Mouse (Mus musculus) thymus, postnatal 36 days (tissue): ENCODE measurements around the gene Mta3.

Experiments used
- DNase-seq, 2 experiments: peaks; one replicate each; pipeline ENCODE4 v3.0.0; 2022; ENCODE audit warnings: mixed read lengths in 2 of 2

Gene Mta3

DNA sequence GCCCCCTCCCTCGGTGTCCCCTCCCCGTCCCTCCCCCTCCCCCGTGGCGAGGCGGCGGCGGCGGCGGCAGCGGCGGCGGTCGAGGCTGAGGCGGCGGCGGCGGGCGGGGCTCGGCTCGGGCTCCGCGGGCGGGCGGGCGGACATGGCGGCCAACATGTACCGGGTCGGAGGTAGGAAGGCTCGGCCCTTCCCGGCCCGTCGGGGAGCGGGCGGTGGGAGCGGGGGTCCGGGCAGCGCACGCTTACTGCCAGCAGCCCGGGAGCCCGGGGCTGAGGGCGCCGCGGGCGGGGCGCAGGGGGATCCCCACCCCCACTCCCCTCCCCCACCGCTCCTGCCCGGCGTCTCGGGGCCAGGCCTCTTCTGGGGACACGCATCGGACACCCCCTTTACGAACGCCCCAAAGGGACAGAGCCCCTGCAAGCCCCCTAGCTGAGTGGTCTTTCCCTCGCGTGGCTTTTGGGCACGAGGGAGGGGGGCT is at the start of gene Mta3:
Gene Mta3 (plus strand): TSS at position 48 of the 478 bp plus-strand sequence.
- DNase-seq = peak; percentile 77 to 82

DNA sequence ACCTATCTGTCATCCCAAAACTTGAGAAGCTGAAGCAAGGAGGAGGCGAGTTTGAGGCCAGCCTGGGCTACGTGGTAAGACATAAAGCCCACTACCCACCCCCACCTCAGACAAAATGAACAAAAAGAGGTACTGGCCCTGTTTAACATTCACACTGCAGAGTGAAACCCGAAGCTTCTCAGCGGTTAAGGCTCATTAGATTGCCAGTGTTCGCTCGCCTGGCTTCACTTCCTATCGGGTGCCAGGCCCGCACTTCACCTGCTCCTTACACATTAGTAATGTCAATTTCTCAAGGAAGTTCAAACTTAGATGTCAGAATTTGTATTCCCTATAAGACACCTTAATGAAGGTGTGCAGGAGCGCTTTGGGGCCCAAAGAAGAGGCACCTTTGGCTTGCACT is 48.6 kb upstream of the Mta3 start:
- no peak for DNase-seq

DNA sequence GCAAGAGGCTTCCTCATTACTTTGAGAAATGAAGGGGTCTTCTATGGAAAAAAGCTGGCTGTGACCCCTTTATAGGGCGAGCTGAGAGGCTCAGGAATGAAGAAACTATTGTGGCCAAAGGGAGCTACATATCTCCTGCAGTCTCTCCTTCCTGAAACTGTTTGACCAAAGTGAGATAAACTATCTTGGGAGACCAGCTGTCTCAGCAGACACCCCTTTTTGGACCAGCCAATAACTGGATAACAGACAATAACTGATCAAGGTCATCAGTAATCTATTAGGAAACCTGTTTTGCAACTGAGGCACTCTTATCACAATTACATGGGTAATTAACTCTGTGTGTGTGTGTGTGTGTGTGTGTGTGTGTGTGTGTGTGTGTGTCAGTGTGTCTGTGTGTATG is 47.0 kb upstream of the Mta3 start:
- no peak for DNase-seq

GRCm38 (mm10) chr17:83664761-83665160 is 41.2 kb upstream of the Mta3 start:
- DNase-seq = no peak

- peak in 1 of 2 experiments; percentile 29 for DNase-seq
Observed at GRCm38 (mm10) chr17:83666597-83667287, 39.2 kb upstream of the Mta3 start.

DNA sequence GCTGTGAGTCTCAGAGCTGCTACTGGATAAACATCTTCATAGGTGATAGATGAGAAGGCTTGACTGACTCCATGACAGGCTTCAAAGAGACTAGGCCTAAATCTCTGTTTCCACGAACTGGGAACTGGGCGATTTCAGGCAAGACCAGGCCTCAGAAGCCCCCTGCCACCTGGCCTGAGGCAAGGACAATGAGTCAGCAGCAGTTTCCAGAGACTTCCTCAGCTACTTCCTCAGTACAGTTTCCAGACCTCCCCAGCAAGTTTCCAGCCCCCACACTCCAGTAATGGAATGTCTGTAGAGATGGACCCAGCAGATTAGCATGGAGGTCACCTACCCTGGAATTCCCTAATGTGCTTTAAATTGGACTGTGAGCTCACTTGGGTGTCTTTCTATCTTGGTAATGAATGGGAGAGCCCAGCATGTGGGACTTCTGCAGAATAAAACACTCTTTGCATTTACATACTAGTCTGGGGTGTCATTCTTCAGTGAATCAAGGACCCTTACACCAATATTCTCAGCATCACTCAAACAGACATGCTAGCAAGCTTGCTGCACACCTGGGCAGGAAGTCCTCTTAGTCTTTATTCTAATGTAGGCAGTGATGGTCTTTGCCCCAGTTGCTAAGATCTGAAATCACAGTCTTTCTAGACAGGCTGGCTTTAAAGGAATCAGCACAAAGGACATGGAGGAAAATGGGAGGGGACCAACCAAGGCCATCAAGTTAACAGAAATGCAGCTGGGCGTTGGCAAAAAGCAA is 37.9 kb upstream of the Mta3 start:
- no peak for DNase-seq

- no peak for DNase-seq
Observed at GRCm38 (mm10) chr17:83672685-83673084, 33.3 kb upstream of the Mta3 start.

DNA sequence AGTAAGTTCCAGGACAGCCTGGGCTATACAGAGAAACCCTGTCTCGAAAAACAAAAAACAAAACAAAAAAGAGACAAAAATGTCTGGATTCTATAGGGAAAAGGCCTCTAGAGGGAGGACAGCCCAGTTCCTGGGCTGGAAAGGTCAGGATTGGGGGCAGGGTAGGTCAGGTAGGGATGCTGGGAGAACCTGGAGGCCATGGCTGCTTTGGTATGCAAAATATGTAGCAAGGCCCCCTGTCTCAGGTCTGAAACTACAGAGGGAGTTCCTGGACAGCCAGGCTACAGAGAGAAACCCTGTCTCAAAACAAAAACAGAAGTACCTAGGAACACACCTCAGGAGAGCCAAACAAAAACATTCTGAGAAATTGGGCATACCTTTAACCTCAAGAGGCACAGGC is 28.6 kb upstream of the Mta3 start:
- no peak for DNase-seq

DNA sequence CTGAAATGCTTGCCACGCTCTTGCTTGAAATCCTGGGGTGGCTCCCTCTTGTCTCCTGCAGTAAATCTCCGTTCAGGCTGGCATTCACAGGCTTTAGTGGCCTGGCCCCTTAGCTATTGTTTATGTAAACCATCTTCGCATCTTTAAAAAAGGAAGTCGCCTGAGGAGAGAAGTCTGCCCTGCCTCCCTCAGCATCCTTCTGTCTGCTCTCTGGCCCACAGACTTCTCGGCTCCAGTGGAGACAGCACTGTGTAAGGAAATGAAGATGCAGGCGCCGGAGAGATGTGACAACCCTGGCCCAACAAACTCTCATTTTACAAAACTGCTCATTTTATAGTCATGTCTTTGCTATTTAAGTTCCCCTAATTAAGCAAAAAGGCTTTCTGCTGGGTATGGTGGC is 24.0 kb upstream of the Mta3 start:
- no peak for DNase-seq

DNA sequence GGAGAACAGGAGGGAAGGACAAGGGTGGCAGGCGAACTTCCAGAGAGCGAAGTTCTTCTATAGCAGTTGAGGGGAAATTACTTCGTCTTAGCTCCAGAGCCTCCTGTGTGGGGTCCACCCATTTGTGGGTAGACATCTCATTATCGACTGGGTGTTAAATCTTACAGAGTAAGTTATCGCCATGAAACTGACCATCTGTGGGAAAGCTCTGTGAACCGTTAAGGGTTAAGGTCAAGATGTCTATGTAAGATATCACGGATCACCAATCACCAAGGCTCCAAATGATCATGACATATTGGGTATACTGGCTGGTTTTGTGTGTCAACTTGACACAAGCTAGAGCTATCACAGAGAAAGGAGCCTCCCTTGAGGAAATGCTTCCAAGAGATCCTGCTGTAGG is 21.5 kb upstream of the Mta3 start:
- DNase-seq = no peak

- peak; percentile 20 to 34 for DNase-seq
Observed at GRCm38 (mm10) chr17:83690418-83690817, 15.5 kb upstream of the Mta3 start.

GRCm38 (mm10) chr17:83691379-83691778 is 14.6 kb upstream of the Mta3 start:
- peak; percentile 46 to 71 for DNase-seq

GRCm38 (mm10) chr17:83693941-83694340 is 12.0 kb upstream of the Mta3 start:
- no peak for DNase-seq

- peak; percentile 29 to 50 for DNase-seq
Observed at GRCm38 (mm10) chr17:83695785-83696184, 10.2 kb upstream of the Mta3 start.

DNA sequence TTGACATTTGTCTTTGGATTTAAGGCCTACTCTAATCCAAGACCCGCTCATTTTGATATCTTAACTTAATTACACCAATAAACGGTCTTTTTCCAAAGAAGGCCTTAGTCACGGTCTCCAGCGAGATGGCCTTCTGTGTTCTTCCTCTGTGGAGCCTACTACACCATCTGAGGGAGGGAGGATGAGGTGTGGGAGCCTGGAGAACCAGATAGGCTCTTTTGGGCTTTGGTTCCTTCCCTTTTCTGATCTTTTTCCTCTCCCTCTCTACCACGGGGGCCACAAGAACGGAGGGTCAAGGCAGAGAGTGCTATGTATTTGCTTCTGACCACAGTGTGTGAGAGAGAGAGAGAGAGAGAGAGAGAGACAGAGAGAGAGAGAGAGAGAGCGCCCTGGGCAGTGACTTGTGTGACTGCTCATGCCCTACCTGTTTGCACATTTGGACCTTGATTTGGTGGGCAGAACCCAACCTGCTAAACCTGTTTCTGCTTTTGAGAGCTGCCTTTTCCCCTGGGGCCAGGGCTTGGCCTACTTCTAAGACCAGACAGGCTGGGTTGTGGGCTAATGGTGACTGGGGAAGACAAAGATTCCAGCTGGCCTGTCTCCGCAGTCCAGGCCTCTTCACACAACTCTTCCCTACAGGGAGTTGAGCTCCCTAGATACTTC is 6.8 kb upstream of the Mta3 start:
- no peak for DNase-seq

DNA sequence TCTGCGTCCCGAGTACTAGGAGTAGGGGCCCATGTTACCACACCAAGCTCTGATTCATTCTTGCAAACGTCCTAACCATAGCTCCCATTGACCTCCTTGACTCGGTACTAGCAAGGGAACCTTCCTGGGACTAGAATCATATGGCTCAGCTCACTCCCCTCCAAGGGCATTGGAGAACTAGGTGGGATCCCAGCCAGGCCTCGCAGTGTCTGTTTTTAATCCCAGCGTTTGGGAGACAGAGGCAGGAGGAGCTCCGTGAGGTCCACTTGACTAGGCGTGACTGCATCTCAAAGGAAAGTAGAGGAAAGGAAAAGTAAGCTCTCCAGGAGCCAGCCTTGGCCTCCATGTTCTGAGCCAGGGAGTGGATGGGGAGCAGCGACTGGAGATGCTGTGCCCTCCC is 5.8 kb upstream of the Mta3 start:
- DNase-seq = no peak

- no peak for DNase-seq
Observed at GRCm38 (mm10) chr17:83704469-83704868, 1.5 kb upstream of the Mta3 start.

- no peak for DNase-seq
Observed at GRCm38 (mm10) chr17:83705352-83706115, 429 bp upstream of the Mta3 start.

- peak; percentile 62 to 67 for DNase-seq
Observed at GRCm38 (mm10) chr17:83706594-83707126, 697 bp downstream of the Mta3 start.

GRCm38 (mm10) chr17:83707372-83707771 is 1.4 kb downstream of the Mta3 start:
- DNase-seq = peak in 1 of 2 experiments; percentile 35

DNA sequence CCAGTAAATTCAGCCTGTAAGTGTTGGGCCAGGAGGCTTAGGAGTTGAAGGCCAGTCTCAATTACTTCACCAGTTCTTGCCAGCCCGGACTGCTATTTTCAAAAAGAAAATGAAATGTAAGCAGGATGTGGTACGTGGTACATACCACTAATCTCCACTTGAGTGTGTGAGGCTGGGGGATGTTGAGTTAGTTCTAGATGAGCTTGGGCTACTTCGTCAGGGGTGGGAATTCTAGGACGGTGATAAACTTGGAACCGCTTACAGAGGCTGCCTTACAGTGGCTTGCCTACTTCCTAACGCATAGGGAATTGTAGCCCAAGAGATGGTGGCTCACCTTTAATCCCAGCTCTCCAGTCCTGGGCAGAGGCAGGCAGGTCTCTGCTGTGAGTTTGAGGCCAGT is 1.9 kb downstream of the Mta3 start:
- peak in 1 of 2 experiments; percentile 26 for DNase-seq

- no peak for DNase-seq
Observed at GRCm38 (mm10) chr17:83708256-83708655, 2.3 kb downstream of the Mta3 start.

- no peak for DNase-seq
Observed at GRCm38 (mm10) chr17:83708891-83709290, 2.9 kb downstream of the Mta3 start.
